Mouse (Mus musculus) heart, postnatal 0 days (tissue): Measurements from ENCODE around the gene Nutm1.
A peak's percentile ranks its signal among the peaks of the same experiment; 100 is the strongest.

ENCODE experiments used
- CTCF ChIP-seq: IDR thresholded peaks from 2 replicates; pipeline ENCODE4 v1.5.1; 2016; ENCODE audit warnings: antibody characterized with exemption, control low read depth, low read depth
- EP300 ChIP-seq: IDR thresholded peaks from 2 replicates; pipeline ENCODE4 v1.6.1; 2016; ENCODE audit warnings: antibody characterized with exemption, low read depth

DNA sequence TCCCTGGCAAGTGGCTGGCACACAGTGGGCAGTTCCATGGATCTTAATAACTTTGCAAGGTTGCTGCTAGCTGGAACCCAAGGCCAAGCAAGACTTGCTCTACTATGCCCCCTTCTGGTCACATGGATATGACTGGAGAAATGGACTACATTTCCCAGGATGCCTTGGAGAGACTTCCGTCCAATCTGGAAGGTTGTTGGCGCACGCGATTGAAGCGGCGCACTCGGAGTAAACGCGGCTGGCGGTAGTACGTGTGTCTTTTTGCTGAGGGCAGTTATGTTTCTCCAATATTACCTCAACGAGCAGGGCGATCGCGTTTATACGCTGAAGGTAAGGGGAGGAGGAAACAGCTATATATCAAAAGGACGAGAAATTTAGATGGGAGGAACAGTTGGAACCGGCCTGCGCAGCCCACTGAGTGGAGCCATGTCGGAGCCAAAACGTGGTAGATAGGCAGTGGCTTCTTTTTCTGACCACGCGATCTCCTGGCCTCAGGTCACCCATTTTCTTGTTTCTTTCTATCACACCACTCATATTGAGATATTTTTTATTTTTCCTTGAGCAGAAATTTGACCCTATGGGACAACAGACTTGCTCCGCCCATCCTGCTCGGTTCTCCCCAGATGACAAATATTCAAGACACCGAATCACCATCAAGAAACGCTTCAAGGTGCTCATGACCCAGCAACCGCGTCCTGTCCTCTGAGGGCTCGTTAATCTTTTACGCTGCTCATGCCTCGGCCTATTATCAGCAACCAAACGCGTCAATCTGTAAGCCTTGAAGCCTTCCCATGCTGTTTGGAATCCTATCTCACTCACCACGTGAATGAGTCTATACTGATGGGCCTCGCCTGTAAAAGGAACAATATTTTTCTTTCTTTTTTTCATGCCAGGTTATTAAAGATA, 2.9 kb upstream of the Nutm1 start, which contains the start of gene Nop10:
- TF ChIP-seq CTCF (peak; percentile 84), EP300 (no peak; the same call in 1 of the 2 replicates)
